Mouse (Mus musculus): ENCODE measurements around the gene Cd3g. TPM values are rescaled to one million over a fixed set of nuclear protein-coding genes. Genes with fewer than 3 reads are reported as not detected.

Gene Cd3g
- polyA plus RNA-seq (2012; fragmentation: generic; extraction: Trizol), result not detected

DNA sequence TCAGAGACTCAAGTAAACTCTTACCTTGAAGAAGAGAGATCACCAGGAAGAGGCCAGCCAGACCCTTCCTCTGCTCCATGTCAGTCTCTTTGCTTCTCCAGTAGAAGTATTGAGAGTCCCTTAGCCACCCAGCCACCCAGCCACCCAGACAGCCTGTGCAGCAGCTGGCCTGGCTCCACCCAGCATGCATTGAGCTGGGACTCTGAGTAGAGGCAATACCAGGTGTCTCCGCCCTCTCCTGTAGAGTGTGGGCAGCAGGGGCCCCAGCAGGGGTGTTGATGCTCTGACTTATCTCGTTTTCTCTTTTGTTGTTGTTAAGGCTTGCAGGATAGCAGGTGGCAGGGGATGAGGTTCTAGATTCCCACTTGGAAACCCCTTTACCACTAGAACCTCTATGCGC is at the start of gene Cd3g:
TSS of gene Cd3g (minus strand) at position 190 of the 400 bp plus-strand sequence.

DNA sequence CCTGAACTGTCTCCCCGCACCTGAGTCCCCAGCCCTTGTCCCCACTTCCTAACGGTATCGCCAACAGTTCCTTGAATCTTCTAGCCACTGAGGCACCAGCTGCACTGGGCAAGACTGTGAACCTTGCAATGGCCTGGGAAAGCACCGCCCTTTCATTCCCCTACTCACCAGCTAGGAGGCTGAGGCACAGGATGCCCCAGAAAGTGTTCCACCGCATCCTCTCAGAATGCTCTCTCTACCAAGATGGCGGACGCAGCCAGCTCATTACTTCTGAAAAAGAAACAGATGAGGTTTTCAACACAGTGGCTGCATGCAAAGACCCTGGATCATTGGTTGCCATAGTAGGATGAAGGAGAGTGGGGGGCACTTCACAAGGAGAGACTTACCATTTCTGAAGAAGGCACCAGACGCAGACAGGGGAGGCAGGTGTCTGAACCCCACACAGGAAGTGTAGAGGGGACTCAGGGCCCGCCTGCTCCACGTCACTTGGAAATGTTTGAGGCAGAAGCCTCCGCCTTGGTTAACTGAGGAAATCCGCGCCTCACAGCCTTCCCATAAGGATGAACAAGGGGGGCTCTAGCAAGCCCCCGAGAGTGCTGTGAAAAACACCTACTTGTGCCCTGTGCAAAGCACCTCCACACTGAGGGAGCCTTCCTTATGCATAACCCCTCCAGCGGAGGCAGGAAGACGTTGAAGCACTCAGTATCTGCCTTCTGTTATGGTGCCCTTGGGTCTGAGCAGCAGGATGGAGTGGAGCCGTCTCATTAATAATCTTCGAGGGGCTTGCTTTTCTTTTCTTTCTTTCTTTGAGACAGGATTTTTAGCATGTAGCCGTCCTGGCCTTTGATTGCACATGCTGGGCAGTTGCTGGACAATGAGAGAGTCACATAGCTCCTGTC is 29.2 kb upstream of the Cd3g start, which contains the start of gene Cd3e:
TSS of gene Cd3e (minus strand) at position 448 of the 899 bp plus-strand sequence.

DNA sequence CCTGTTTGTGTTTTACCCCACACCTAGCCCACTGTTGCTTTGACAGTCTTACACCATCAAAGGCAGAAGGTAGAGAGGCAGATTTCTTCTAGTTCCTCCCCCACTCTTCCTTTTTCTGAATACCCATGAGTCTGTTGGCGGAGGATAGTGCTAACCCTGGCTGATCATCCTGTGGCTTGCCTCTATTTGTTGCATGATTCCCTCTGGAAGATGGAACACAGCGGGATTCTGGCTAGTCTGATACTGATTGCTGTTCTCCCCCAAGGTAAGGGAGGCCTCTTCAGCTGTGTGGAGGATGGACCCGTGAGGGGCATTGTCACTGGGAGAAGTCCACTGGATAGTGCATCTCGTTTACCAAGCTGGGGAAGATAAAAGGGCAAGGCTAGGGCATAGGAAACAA is 1.4 kb upstream of the Cd3g start, which contains the start of gene Cd3d:
TSS of gene Cd3d (plus strand) at position 111 of the 400 bp plus-strand sequence.

DNA sequence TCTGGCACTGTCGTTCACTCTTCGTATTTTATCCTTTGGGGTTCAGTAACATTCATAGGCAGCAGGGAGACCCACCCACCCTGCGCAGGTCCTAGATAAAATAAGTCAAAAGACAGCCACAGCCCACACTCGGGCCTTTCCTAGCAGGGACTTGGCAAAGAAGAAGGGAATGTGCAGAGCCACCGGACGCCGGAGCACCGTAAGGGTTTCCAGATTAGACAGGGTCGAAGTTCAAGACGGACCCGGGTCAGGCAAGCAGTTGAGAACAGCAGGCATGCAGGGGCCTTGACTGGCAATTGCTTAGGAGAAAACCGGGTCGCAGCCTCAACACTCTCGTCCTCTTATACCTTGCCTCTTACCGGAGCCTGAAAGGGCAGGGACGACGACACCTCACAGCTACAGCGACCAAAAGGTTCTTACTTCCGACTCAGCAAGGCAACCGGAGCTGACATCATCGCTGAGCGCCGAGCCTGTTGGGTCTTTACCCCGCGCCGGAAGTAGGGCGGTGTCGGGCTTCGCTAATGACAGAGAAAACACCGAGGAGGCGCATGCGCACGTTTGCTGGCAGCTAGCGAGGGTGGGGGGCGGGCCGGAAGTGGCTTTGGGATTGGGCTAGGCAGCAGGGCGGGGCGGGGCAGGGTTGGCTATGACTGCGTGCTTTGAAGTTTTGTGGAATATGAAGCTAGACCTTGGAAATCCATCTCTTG is 15.0 kb downstream of the Cd3g start, which contains the start of gene Ube4a:
TSS of gene Ube4a (minus strand) at position 475 of the 707 bp plus-strand sequence.

DNA sequence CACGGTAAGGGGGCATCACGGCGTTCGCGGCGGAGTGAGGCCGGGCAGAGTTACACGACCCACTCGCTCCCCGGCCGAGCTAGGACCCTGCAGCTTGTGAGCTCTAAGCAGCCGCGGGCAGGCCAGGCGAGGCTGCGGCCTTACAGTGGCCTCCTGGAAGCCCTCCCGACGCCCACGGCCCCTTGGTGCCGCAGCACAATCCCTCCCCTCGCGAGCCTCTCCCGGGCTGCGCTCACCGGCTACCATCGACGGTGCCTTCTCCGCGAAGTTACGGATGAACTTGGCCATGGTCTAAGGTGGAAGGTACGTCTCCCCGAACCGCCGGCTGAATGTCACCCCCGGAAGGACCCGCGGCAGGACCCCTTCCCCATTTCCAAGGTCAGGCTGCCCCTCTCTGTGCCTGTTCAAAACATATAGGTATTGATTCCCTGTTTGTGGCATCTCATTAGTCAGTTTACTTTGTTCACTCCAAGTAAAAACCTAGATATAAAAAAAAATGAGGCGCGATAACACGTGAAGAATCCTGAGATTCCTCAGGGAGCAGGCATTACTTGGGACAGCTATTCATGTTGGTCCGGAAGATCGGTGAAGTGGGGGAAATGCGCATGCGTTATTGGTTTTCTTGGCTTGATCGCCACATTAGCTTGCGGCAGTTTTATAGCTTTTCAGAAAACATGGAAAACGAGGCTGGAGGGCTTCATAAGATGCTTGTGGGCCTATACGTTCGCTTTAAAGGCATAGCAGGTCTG is 59.7 kb downstream of the Cd3g start, which contains the start of gene Atp5l:
TSS of gene Atp5l (minus strand) at position 369 of the 749 bp plus-strand sequence.

Other genes with a start within 250 kb of the Cd3g start
- gene Phldb1, start 245.2 kb downstream of the Cd3g start, polyA plus RNA-seq (2012; fragmentation: generic; extraction: Trizol), result 10 to 100 TPM; 36.0 to 71.8 TPM
- 10 to 100 TPM in 1 of 2 experiments, 1 to 10 TPM in 1; 3.3 to 36.5 TPM for gene Arcn1, start 212.6 kb downstream of the Cd3g start, polyA plus RNA-seq (2012; fragmentation: generic; extraction: Trizol)
- gene Ift46, start 212.5 kb downstream of the Cd3g start, polyA plus RNA-seq (2012; fragmentation: generic; extraction: Trizol), result 100 to 1,000 TPM in 1 of 2 experiments, 10 to 100 TPM in 1; 73.3 to 174 TPM
- gene Tmem25, start 181.1 kb downstream of the Cd3g start, polyA plus RNA-seq (2012; fragmentation: generic; extraction: Trizol), result under 1 TPM; 0.06 to 0.66 TPM
- gene Ttc36, start 177.4 kb downstream of the Cd3g start, polyA plus RNA-seq (2012; fragmentation: generic; extraction: Trizol), result under 1 TPM; 0.32 to 0.42 TPM
- 1 to 10 TPM in 1 of 2 experiments, under 1 TPM in 1; 0.73 to 6.6 TPM for gene Kmt2a, start 99.1 kb downstream of the Cd3g start, polyA plus RNA-seq (2012; fragmentation: generic; extraction: Trizol)
- gene Atp5l, start 59.7 kb downstream of the Cd3g start, polyA plus RNA-seq (2012; fragmentation: generic; extraction: Trizol), result 100 to 1,000 TPM; 395 to 672 TPM
- gene Ube4a, start 14.8 kb downstream of the Cd3g start, polyA plus RNA-seq (2012; fragmentation: generic; extraction: Trizol), result 1 to 10 TPM; 1.6 to 9.5 TPM
- not detected for gene Cd3d, start 1.4 kb upstream of the Cd3g start, polyA plus RNA-seq (2012; fragmentation: generic; extraction: Trizol)
- gene Cd3e, start 29.2 kb upstream of the Cd3g start, polyA plus RNA-seq (2012; fragmentation: generic; extraction: Trizol), result not detected
- not detected for gene Mpzl2, start 59.4 kb upstream of the Cd3g start, polyA plus RNA-seq (2012; fragmentation: generic; extraction: Trizol)
- under 1 TPM in 1 of 2 experiments, not detected in 1; 0.01 TPM for gene Mpzl3, start 74.8 kb upstream of the Cd3g start, polyA plus RNA-seq (2012; fragmentation: generic; extraction: Trizol)
- gene Jaml, start 98.8 kb upstream of the Cd3g start, polyA plus RNA-seq (2012; fragmentation: generic; extraction: Trizol), result not detected
- not detected for gene Scn2b, start 137.4 kb upstream of the Cd3g start, polyA plus RNA-seq (2012; fragmentation: generic; extraction: Trizol)
- not detected for gene Scn4b, start 158.0 kb upstream of the Cd3g start, polyA plus RNA-seq (2012; fragmentation: generic; extraction: Trizol)
- gene BC049352, start 201.6 kb upstream of the Cd3g start, polyA plus RNA-seq (2012; fragmentation: generic; extraction: Trizol), result not detected
- gene Tmprss4, start 223.7 kb upstream of the Cd3g start, polyA plus RNA-seq (2012; fragmentation: generic; extraction: Trizol), result not detected